Mouse (Mus musculus): ENCODE results near the gene Foxs1. TPM values are rescaled to one million over a fixed set of nuclear protein-coding genes. Genes with fewer than 3 reads are reported as not detected.
A peak's percentile ranks its signal among the peaks of the same experiment; 100 is the strongest.

Foxs1 gene
- polyA plus RNA-seq, 1 experiment from 2014 or later = 3.8 TPM

DNA sequence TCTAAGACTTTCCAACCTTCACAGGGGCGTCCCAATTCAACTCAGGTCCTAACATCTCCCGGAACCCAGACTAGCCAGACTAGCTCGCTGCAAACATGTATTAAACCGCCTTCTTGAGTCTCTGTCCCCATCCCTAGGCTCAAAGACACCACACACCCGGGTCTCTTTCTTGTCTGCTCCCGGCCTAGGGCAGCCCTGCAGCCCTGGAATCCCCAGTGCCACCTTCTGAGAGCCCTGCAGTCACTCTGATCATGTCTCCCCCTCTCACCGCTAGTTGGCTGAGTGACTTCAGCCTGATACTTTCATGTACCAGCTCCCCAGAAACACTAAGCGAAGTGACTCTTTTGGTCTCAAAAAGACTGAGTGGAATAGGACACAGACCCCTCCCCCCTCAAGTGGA lies 10.6 kb upstream of the Foxs1 start:
- ATAC-seq (ENCODE audit: low FRiP score) = peak; percentile 26; the same call in 1 of the 2 replicates
- H3K4me1 ChIP-seq (replicated peaks) = peaks cover 26% of the 10 kb centered on the region
- peak overlapping the region; percentile 80 for H3K4me2 ChIP-seq
- no peaks in the 10 kb centered on the region for H3K36me3 ChIP-seq
- H3K9ac ChIP-seq = peak overlapping the region; percentile 67
- H3K4me3 ChIP-seq = peak overlapping the region; percentile 47
- H3K9me3 ChIP-seq = no peaks in the 10 kb centered on the region
- no peak overlapping the region for H3K27ac ChIP-seq
- 8% methylated on average over 8 of the region's 8 CpGs for WGBS
- peaks cover 80% of the 10 kb centered on the region for H3K27me3 ChIP-seq

DNA sequence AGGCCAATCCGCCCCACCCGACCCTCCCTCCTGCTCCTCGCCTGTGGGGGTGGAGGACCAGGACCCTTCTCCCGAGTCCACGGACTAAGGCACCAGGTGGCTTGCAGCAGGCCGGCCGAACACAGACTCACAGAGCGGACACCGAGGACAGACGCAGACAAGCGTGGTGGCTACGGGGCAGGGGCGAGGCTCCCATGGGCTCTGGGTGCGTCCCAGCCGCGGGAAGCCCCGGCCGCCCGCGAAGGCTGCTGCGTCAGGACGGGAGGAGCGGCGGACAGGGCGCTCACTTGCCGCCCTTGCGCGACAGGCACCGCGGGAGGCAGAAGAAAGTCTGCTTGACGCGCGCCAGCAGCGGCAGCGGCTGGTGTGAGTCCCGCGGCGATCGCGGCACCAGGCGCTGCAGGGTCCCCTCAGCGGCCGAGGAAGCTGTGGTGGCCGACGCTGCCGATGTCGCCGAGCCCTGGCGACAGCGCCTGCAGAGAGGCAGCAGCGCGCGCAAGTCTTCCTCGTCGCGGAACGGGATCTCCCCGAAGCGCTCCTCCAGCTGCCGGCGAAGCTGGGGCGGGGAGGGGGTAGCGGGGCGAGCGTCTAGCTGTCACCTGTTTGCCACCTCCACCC lies 10.0 kb upstream of the Foxs1 start:
- peaks cover 74% of the 10 kb centered on the region for H3K27me3 ChIP-seq
- H3K27ac ChIP-seq = no peak overlapping the region
- WGBS = under 1% methylated on average over 51 of the region's 65 CpGs
- no peaks in the 10 kb centered on the region for H3K9me3 ChIP-seq
- peak overlapping the region; percentile 80 for H3K4me2 ChIP-seq
- H3K4me3 ChIP-seq = peak overlapping the region; percentile 47
- H3K4me1 ChIP-seq (replicated peaks) = peaks cover 26% of the 10 kb centered on the region
- ATAC-seq (ENCODE audit: low FRiP score) = no peak; the same call in 1 of the 2 replicates
- no peaks in the 10 kb centered on the region for H3K36me3 ChIP-seq
- H3K9ac ChIP-seq = peak overlapping the region; percentile 67

- ATAC-seq (ENCODE audit: low FRiP score) = no peak
- no peak overlapping the region for H3K4me2 ChIP-seq
- H3K36me3 ChIP-seq = no peaks in the 10 kb centered on the region
- peaks cover 73% of the 10 kb centered on the region for H3K27me3 ChIP-seq
- no peaks in the 10 kb centered on the region for H3K9me3 ChIP-seq
- H3K4me3 ChIP-seq = no peak overlapping the region
- H3K4me1 ChIP-seq (replicated peaks) = peaks cover 17% of the 10 kb centered on the region
- whole genome bisulfite sequencing = 28% methylated on average over 7 of the region's 7 CpGs
- H3K27ac ChIP-seq = no peak overlapping the region
- no peak overlapping the region for H3K9ac ChIP-seq
These were observed 8.8 kb upstream of the Foxs1 start for GRCm38 (mm10) chr2:152941776-152942175.

- H3K27me3 ChIP-seq = peaks cover 73% of the 10 kb centered on the region
- WGBS = 79% methylated on average over 6 of the region's 6 CpGs
- no peak overlapping the region for H3K9ac ChIP-seq
- ATAC-seq (ENCODE audit: low FRiP score) = no peak
- H3K4me3 ChIP-seq = no peak overlapping the region
- no peaks in the 10 kb centered on the region for H3K9me3 ChIP-seq
- no peak overlapping the region for H3K27ac ChIP-seq
- no peak overlapping the region for H3K4me2 ChIP-seq
- no peaks in the 10 kb centered on the region for H3K36me3 ChIP-seq
- peaks cover 16% of the 10 kb centered on the region for H3K4me1 ChIP-seq (replicated peaks)
These were observed 8.1 kb upstream of the Foxs1 start for GRCm38 (mm10) chr2:152941106-152941505.

DNA sequence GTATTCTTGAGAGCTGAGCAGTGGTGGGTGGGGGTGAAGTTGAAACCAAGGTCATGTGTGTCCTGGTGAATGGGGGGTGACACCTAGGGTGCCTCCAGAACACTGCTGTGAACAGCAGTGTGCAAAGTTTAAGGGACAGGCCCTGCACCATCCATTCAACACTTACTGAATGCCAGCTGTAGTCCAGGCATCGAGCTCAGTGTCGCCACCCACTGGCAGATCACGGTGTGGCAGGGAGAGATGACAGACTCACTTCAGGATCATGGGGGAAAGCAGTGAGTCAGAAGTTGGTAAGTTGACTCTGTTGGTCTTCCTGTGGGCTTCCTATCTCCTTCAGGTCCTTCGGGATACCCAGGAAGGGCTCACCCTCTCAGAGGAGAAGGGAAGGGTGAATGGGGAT lies 6.8 kb upstream of the Foxs1 start:
- Histone ChIP-seq H3K36me3 (no peaks in the 10 kb centered on the region), H3K4me2 (no peak overlapping the region), H3K9ac (no peak overlapping the region), H3K4me1 (replicated peaks) (peaks cover 16% of the 10 kb centered on the region), H3K27ac (no peak overlapping the region), H3K27me3 (peaks cover 69% of the 10 kb centered on the region), H3K9me3 (no peaks in the 10 kb centered on the region), H3K4me3 (no peak overlapping the region)
- ATAC-seq (ENCODE audit: low FRiP score) = no peak
- WGBS = 15% methylated on average over 4 of the region's 4 CpGs

DNA sequence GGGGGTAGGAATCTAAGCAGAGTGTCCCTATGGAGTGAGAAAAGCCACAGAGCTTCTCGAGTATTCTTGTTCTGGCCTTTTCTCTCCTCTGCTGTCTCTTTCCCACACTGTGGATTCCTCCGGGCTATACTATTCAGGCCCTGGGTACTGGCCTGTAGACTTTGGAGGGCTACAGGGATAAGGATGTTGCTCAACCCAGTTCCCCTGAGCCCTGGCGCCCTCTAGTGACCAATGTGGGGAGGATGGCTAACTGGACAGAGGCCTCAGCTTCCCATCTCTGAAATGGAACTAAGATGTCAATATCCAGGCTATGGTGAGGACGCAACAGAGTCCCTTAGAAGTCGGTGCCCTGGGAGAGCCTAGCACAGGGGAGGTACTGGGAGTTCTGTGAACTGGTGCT lies 606 bp upstream of the Foxs1 start:
- no peak for ATAC-seq (ENCODE audit: low FRiP score)
- Histone ChIP-seq H3K36me3 (no peaks in the 10 kb centered on the region), H3K4me2 (no peak overlapping the region), H3K4me1 (replicated peaks) (peaks cover 5% of the 10 kb centered on the region; the same call in 1 of the 2 replicates), H3K9ac (no peak overlapping the region), H3K27ac (no peak overlapping the region), H3K27me3 (peaks cover 18% of the 10 kb centered on the region; the same call in 1 of the 2 replicates), H3K4me3 (no peak overlapping the region), H3K9me3 (no peaks in the 10 kb centered on the region)
- 35% methylated on average over 5 of the region's 5 CpGs for WGBS

GRCm38 (mm10) chr2:152931456-152932160 lies 1.4 kb downstream of the Foxs1 start:
- Histone ChIP-seq H3K27ac (no peak overlapping the region; the same call in 1 of the 2 replicates), H3K27me3 (peaks cover 13% of the 10 kb centered on the region; the same call in 1 of the 2 replicates), H3K36me3 (no peaks in the 10 kb centered on the region), H3K9ac (no peak overlapping the region), H3K4me1 (replicated peaks) (peaks cover 5% of the 10 kb centered on the region; the same call in 1 of the 2 replicates), H3K4me2 (no peak overlapping the region), H3K9me3 (no peaks in the 10 kb centered on the region), H3K4me3 (no peak overlapping the region)
- 73% methylated on average over 11 of the region's 12 CpGs for WGBS
- no peak for ATAC-seq (ENCODE audit: low FRiP score)

DNA sequence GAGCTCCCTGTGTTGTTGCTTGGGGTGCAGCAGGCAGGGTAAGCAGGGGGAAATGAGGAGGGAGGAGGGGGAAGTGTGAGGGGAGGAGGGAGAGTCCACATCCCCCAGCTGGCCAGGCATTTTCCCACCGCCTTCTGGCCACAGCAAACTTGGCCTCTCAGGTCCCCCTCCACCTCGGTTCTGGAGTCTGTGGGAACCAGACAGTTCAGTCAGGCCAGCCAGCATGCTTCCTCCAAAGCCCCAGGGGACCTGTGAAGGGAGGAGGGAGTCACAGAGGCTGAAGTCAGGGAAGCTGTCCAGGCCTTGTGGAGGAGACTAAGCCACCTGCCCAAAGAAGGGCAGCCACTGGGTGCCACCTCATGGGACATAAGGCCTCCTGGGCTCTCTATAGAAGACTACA lies 2.7 kb downstream of the Foxs1 start:
- Histone ChIP-seq H3K27me3 (no peaks in the 10 kb centered on the region), H3K9ac (no peak overlapping the region), H3K36me3 (no peaks in the 10 kb centered on the region), H3K27ac (peak overlapping the region; percentile 18; the same call in 1 of the 2 replicates), H3K9me3 (no peaks in the 10 kb centered on the region), H3K4me2 (no peak overlapping the region), H3K4me3 (no peak overlapping the region), H3K4me1 (replicated peaks) (peaks cover 5% of the 10 kb centered on the region; the same call in 1 of the 2 replicates)
- 42% methylated on average over 2 of the region's 2 CpGs for WGBS
- no peak for ATAC-seq (ENCODE audit: low FRiP score)

DNA sequence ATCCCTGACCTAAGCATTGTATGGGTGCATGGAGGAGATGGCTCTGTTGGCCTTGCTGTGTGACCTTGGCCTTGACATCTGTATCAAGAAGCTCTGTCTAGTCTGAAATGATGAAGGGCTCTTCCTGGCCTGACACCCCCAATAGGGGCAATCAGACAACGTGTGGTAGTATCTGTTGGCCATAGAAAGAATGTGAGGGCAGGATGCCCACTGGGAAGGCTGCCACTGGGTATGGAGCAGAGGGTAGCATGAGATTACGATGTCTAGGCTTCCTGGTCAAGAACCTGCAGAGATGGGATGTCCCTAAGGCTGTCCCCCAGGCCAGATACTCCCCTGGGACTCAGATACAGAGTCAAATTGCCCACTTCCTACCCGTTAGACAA lies 4.0 kb downstream of the Foxs1 start:
- Histone ChIP-seq H3K4me2 (no peak overlapping the region), H3K9ac (no peak overlapping the region), H3K27me3 (no peaks in the 10 kb centered on the region), H3K4me1 (replicated peaks) (peaks cover 5% of the 10 kb centered on the region; the same call in 1 of the 2 replicates), H3K36me3 (no peaks in the 10 kb centered on the region), H3K4me3 (no peak overlapping the region), H3K9me3 (no peaks in the 10 kb centered on the region), H3K27ac (no peak overlapping the region)
- 70% methylated on average over 3 of the region's 3 CpGs for WGBS
- no peak for ATAC-seq (ENCODE audit: low FRiP score)

DNA sequence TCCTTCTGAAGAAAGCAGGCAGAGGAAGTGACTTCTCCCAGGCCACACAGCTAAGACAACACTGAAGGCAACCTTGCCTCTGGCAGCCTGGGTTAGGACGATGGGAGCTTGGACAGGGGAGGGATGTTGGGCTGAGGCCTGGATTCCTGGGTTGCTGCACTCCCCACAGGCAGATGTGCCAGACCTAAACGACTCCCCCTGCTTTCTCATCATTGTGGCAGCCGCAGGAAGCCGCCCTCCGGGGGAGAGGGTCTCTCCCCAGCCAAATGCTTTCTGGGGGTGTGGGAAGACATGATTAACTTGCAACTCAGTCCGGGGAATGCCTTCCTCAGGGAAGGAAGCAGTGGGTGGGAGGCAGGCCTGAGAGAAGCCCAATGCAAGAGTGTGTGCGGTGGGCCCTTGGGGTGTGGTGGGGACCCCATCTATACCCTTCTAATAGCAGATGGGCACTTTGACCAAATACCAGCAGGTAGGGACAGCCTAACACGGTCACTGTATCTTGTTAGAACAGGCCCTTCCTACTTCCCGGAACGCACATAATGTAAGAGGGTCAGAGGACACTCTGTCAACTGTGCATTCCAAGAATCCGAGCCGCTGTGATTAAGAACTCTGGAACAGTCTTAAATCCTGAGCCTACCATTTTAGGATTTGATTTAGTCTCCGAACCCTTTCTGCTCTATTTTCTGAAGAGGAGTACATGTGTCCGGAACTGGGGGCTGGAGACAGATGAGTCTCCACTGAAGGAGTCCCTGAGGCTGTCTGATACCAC lies 4.6 kb downstream of the Foxs1 start:
- Histone ChIP-seq H3K36me3 (no peaks in the 10 kb centered on the region), H3K27ac (no peak overlapping the region), H3K4me1 (replicated peaks) (peaks cover 10% of the 10 kb centered on the region), H3K4me2 (no peak overlapping the region), H3K9me3 (no peaks in the 10 kb centered on the region), H3K9ac (peak overlapping the region; percentile 15; the same call in 1 of the 2 replicates), H3K4me3 (no peak overlapping the region), H3K27me3 (no peaks in the 10 kb centered on the region)
- ATAC-seq (ENCODE audit: low FRiP score) = no peak
- 58% methylated on average over 14 of the region's 14 CpGs for WGBS

DNA sequence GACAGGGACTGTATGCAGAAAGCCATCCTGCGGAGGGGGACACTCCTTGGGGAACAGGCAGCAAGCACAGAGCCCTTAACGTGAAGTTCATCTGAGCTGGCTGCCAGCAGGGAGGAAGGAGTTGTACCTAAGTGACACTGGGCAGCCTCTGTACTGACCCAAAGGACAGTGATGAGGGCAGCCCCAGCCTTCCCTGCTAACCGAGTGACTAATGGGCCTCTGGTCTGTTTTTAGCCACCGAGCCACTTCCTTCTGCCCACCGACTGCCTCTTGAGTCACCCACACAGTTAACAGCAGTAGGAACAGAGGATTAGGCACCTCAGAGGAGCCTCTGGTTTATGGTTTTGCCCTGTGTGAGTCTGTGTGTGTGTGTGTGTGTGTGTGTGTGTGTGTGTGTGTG lies 5.6 kb downstream of the Foxs1 start:
- ATAC-seq (ENCODE audit: low FRiP score) = no peak
- 71% methylated on average over 5 of the region's 5 CpGs for WGBS
- no peak overlapping the region for H3K9ac ChIP-seq
- H3K27ac ChIP-seq = no peak overlapping the region
- no peak overlapping the region for H3K4me3 ChIP-seq
- peaks cover 12% of the 10 kb centered on the region for H3K4me1 ChIP-seq (replicated peaks)
- no peaks in the 10 kb centered on the region for H3K9me3 ChIP-seq
- no peaks in the 10 kb centered on the region for H3K36me3 ChIP-seq
- no peak overlapping the region for H3K4me2 ChIP-seq
- no peaks in the 10 kb centered on the region for H3K27me3 ChIP-seq

DNA sequence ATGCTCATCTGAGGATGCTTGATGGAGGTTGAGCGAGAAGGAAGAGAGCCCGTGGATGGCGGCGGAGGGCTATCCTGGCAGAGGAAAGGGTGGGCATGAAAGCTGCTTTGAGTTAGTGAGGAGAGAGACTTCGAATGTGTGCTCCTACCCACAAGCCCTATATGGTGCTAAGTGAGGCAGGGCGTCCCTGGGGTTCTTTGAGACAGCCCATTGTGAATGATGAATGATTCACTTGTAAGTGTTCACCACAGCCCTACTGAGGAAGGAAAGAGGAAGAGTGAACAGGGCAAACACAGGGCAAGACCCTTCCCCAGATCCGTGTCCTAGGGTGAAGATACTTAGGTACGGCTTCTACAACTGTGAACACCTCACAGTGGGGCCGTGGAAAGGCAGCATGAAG lies 6.1 kb downstream of the Foxs1 start:
- no peak overlapping the region for H3K27ac ChIP-seq
- no peaks in the 10 kb centered on the region for H3K9me3 ChIP-seq
- peaks cover 15% of the 10 kb centered on the region for H3K4me1 ChIP-seq (replicated peaks)
- no peaks in the 10 kb centered on the region for H3K27me3 ChIP-seq
- H3K36me3 ChIP-seq = no peaks in the 10 kb centered on the region
- ATAC-seq (ENCODE audit: low FRiP score) = no peak
- H3K4me2 ChIP-seq = no peak overlapping the region
- WGBS = 70% methylated on average over 9 of the region's 9 CpGs
- no peak overlapping the region for H3K9ac ChIP-seq
- H3K4me3 ChIP-seq = no peak overlapping the region

Data from hindbrain, embryonic 13.5 days (tissue).